Comparison of ENCODE assay signal across 25 mouse cellular contexts in genomic region chr19:55241186-55241645, GRCm38 (mm10). TPM values are rescaled to one million over a fixed set of nuclear protein-coding genes. Genes with fewer than 3 reads are reported as not detected.
"Had no signal": no experiment of that assay in that cellular context is flagged by ENCODE, and none has a peak within 500 bp of the region (broad histone marks: within the 10 kb centered on the region; RNA-seq: fewer than 3 reads in every experiment).

Gene Gucy2g (minus strand): TSS chr19:55241236.

- H3K4me3 ChIP-seq: lung, embryonic 15.5 days; midbrain, embryonic 13.5 days; midbrain, embryonic 15.5 days; neural tube, embryonic 13.5 days; neural tube, embryonic 15.5 days had no signal

- H3K27me3 ChIP-seq: lung, embryonic 15.5 days; midbrain, embryonic 13.5 days; midbrain, embryonic 15.5 days; neural tube, embryonic 13.5 days; neural tube, embryonic 15.5 days had no signal

- H3K36me3 ChIP-seq: lung, embryonic 15.5 days; midbrain, embryonic 13.5 days; midbrain, embryonic 15.5 days; neural tube, embryonic 13.5 days; neural tube, embryonic 15.5 days had no signal

- DNase-seq: liver, postnatal 0 days; lung, adult 2 months; lung, postnatal 14 days; lung, postnatal 36 days; retina, postnatal 1 day; right cerebral cortex, adult 18-20 months; right cerebral cortex, postnatal 25 days; right cerebral cortex, postnatal 4 days; spleen, adult 18-20 months; thymus, adult 18-20 months; thymus, postnatal 14 days; thymus, postnatal 36 days had no signal

- H3K4me1 ChIP-seq: midbrain, embryonic 13.5 days; midbrain, embryonic 15.5 days; neural tube, embryonic 13.5 days had no signal

- H3K4me2 ChIP-seq: lung, embryonic 15.5 days; midbrain, embryonic 11.5 days; midbrain, embryonic 13.5 days; midbrain, embryonic 15.5 days; neural tube, embryonic 13.5 days; neural tube, embryonic 15.5 days had no signal

- H3K9me3 ChIP-seq: lung, embryonic 15.5 days; midbrain, embryonic 13.5 days; midbrain, embryonic 15.5 days; neural tube, embryonic 13.5 days; neural tube, embryonic 15.5 days had no signal

- ATAC-seq: liver, postnatal 0 days; lung, postnatal 0 days; midbrain, embryonic 13.5 days; midbrain, embryonic 15.5 days had no signal

- H3K27ac ChIP-seq: lung, embryonic 15.5 days; macrophage; midbrain, embryonic 13.5 days; midbrain, embryonic 15.5 days; neural tube, embryonic 13.5 days; neural tube, embryonic 15.5 days had no signal

- H3K9ac ChIP-seq: liver, postnatal 0 days; lung, embryonic 15.5 days; midbrain, embryonic 13.5 days; midbrain, embryonic 15.5 days; neural tube, embryonic 13.5 days; neural tube, embryonic 15.5 days had no signal

RNA-seq across cellular contexts. Expression of gene Gucy2g, which starts in this region (rescaled TPM):
- total RNA-seq: megakaryocyte progenitor cell, adult 5-6 weeks; midbrain, postnatal 0 days; monocyte, adult 5-6 weeks had no signal
- polyA plus RNA-seq: macrophage; midbrain, embryonic 11.5 days; midbrain, embryonic 15.5 days; midbrain, postnatal 0 days; neural tube, embryonic 11.5 days; neural tube, embryonic 13.5 days; stomach, embryonic 14.5 days had no signal
